Mouse (Mus musculus) Patski (cell line): Measurements from ENCODE around the gene C5ar1. TPM values are rescaled to one million over a fixed set of nuclear protein-coding genes. Genes with fewer than 3 reads are reported as not detected.
A peak's percentile ranks its signal among the peaks of the same experiment; 100 is the strongest.
"Not testable (repeated sequence)": the region's sequence is repeated elsewhere in the genome, so short reads cannot be mapped to it uniquely, and the experiment has no call there.

ENCODE experiments used
- ATAC-seq: fragments of 100-300 bp; one replicate; pipeline ENCODE4 v1.8.0; 2021
- CTCF ChIA-PET: fragments of 350-600 bp; sonication (Branson Sonifier 250); formaldehyde crosslinking; loops from one replicate; lab custom pipeline; 2022; ENCODE audit warnings: inconsistent platforms; lab: Charles Lee
- POLR2A ChIA-PET: fragments of 350-600 bp; sonication (Branson Sonifier 250); formaldehyde crosslinking; loops from one replicate; lab custom pipeline; 2022; ENCODE audit warnings: antibody characterized with exemption, inconsistent platforms; lab: Charles Lee
- DNase-seq: peaks from one replicate; pipeline ENCODE4 v3.0.0-alpha.2; 2011; ENCODE audit warnings: low read depth, low spot score
- H3K27me3 ChIP-seq: fragments of 371-371 bp; one replicate; pipeline ENCODE4 v1.5.1; 2021
- CTCF ChIP-seq: fragments of 100-300 bp; IDR thresholded peaks from one replicate; pipeline ENCODE4 v1.5.1; 2021
- in situ Hi-C: fragments of 300-500 bp; cut with MboI; formaldehyde crosslinking; loops from 3 replicates; pipeline ENCODE4 v1.11.1; 2018; ENCODE audit warnings: low pct_unique_long_range_greater_than_20kb, mixed read lengths
- polyA plus RNA-seq: library from polyadenylated mRNA; unstranded; gene quantifications from one replicate; pipeline ENCODE4 v1.2.3, GENCODE M21; 2021

Gene C5ar1
- polyA plus RNA-seq, 1 experiment from 2014 or later, result not detected

GRCm38 (mm10) chr7:16263015-16263787 is 3.9 kb upstream of the C5ar1 start:
- ATAC-seq, result no peak
- DNase-seq, result no peak
- CTCF ChIA-PET, result interaction anchor here (0.6 to 2.7 kb wide), 12 partner anchors 9 to 499 kb away, joined by 3 to 30 read pairs (median 7); partner anchors contain the start of gene Meis3
- TF ChIP-seq CTCF, result peak; percentile 76
- in situ Hi-C loops, result loop anchor here (5.0 kb wide), 1 partner anchor 71 kb away; no protein-coding TSS in a partner anchor
- POLR2A ChIA-PET, result interaction anchor here (0.7 to 1.2 kb wide), 4 partner anchors 10 to 56 kb away, joined by 3 to 4 read pairs (median 3); partner anchors contain the start of gene Inafm1
- no peaks in the 10 kb centered on the region for H3K27me3 ChIP-seq

- DNase-seq (no peak), ATAC-seq (no peak)
- in situ Hi-C loops, result loop anchor here (5.0 kb wide), 1 partner anchor 69 kb away; no protein-coding TSS in a partner anchor
- TF ChIP-seq CTCF, result no peak
- CTCF ChIA-PET, result no interaction called here
- no peaks in the 10 kb centered on the region for H3K27me3 ChIP-seq
- POLR2A ChIA-PET, result no interaction called here
These were observed 1.8 kb upstream of the C5ar1 start for GRCm38 (mm10) chr7:16261097-16261496.

- DNase-seq, result no peak
- in situ Hi-C loops, result no loop called here
- no peaks in the 10 kb centered on the region for H3K27me3 ChIP-seq
- ATAC-seq, result no peak
- POLR2A ChIA-PET, result interaction anchor here (0.6 kb wide), 1 partner anchor 15 kb away, joined by 3 read pairs; no protein-coding TSS in a partner anchor
- CTCF ChIA-PET, result interaction anchor here (1.2 kb wide), 1 partner anchor 147 kb away, joined by 3 read pairs; no protein-coding TSS in a partner anchor
- no peak for TF ChIP-seq CTCF
These were observed 1.5 kb downstream of the C5ar1 start for GRCm38 (mm10) chr7:16257830-16258229.

- DNase-seq, H3K27me3 ChIP-seq, ATAC-seq, CTCF ChIA-PET, in situ Hi-C loops, POLR2A ChIA-PET: not testable (repeated sequence)
These were observed 3.4 kb downstream of the C5ar1 start for GRCm38 (mm10) chr7:16255963-16256362.

GRCm38 (mm10) chr7:16254195-16254594 is 5.1 kb downstream of the C5ar1 start:
- H3K27me3 ChIP-seq, result no peaks in the 10 kb centered on the region
- no peak for TF ChIP-seq CTCF
- in situ Hi-C loops, result no loop called here
- ATAC-seq, result no peak
- CTCF ChIA-PET, result interaction anchor here (1.0 kb wide), 1 partner anchor 9 kb away, joined by 4 read pairs; no protein-coding TSS in a partner anchor
- POLR2A ChIA-PET, result no interaction called here
- no peak for DNase-seq

- ChIA-PET CTCF (interaction anchor here (1.1 kb wide), 1 partner anchor 23 kb away, joined by 4 read pairs; no protein-coding TSS in a partner anchor), POLR2A (no interaction called here)
- DNase-seq (no peak), ATAC-seq (no peak)
- TF ChIP-seq CTCF, result no peak
- no peaks in the 10 kb centered on the region for H3K27me3 ChIP-seq
- in situ Hi-C loops, result no loop called here
These were observed 8.7 kb downstream of the C5ar1 start for GRCm38 (mm10) chr7:16250687-16251086.

- H3K27me3 ChIP-seq, result no peaks in the 10 kb centered on the region
- CTCF ChIA-PET, result no interaction called here
- in situ Hi-C loops, result no loop called here
- DNase-seq (no peak), ATAC-seq (no peak)
- TF ChIP-seq CTCF, result no peak
- POLR2A ChIA-PET, result no interaction called here
These were observed 13.4 kb downstream of the C5ar1 start for GRCm38 (mm10) chr7:16245958-16246357.

GRCm38 (mm10) chr7:16244067-16244466 is 15.3 kb downstream of the C5ar1 start, which contains the start of gene C5ar2:
C5ar2 (minus strand) TSS chr7:16244154.
- POLR2A ChIA-PET, result no interaction called here
- CTCF ChIA-PET, result no interaction called here
- no peak for DNase-seq
- ATAC-seq, result no peak
- TF ChIP-seq CTCF, result no peak
- no peaks in the 10 kb centered on the region for H3K27me3 ChIP-seq
- in situ Hi-C loops, result no loop called here

- ChIA-PET POLR2A (interaction anchor here (0.6 kb wide), 1 partner anchor 15 kb away, joined by 3 read pairs; no protein-coding TSS in a partner anchor), CTCF (interaction anchor here (1.0 to 1.6 kb wide), 2 partner anchors 16 to 50 kb away, joined by 3 to 4 read pairs; no protein-coding TSS in a partner anchor)
- no peak for DNase-seq
- H3K27me3 ChIP-seq, result no peaks in the 10 kb centered on the region
- in situ Hi-C loops, result no loop called here
- no peak for ATAC-seq
- no peak for TF ChIP-seq CTCF
These were observed 17.1 kb downstream of the C5ar1 start for GRCm38 (mm10) chr7:16242198-16242597.

GRCm38 (mm10) chr7:16241787-16242186 is 17.6 kb downstream of the C5ar1 start:
- ATAC-seq, result no peak
- ChIA-PET CTCF (interaction anchor here (1.0 to 1.6 kb wide), 2 partner anchors 13 to 49 kb away, joined by 3 to 4 read pairs; no protein-coding TSS in a partner anchor), POLR2A (no interaction called here)
- in situ Hi-C loops, result no loop called here
- TF ChIP-seq CTCF, result no peak
- no peaks in the 10 kb centered on the region for H3K27me3 ChIP-seq
- DNase-seq, result no peak

- ChIA-PET CTCF (interaction anchor here (1.0 kb wide), 1 partner anchor 13 kb away, joined by 3 read pairs; no protein-coding TSS in a partner anchor), POLR2A (interaction anchor here (0.6 kb wide), 1 partner anchor 28 kb away, joined by 5 read pairs; no protein-coding TSS in a partner anchor)
- DNase-seq (no peak), ATAC-seq (no peak)
- TF ChIP-seq CTCF, result no peak
- H3K27me3 ChIP-seq, result no peaks in the 10 kb centered on the region
- in situ Hi-C loops, result no loop called here
These were observed 18.4 kb downstream of the C5ar1 start for GRCm38 (mm10) chr7:16240978-16241303.
